Mouse (Mus musculus): Measurements from ENCODE around the gene Heatr6. TPM values are rescaled to one million over a fixed set of nuclear protein-coding genes. Genes with fewer than 3 reads are reported as not detected.

Gene Heatr6
- polyA plus RNA-seq, 1 experiment from 2014 or later, result 28.7 TPM

- WGBS, result 92% methylated on average over 4 of the region's 4 CpGs
- H3K9me3 ChIP-seq (ENCODE audit: control insufficient read depth, low read depth, low read length), result no peaks in the 10 kb centered on the region
- H3K27me3 ChIP-seq (ENCODE audit: control insufficient read depth, insufficient read depth, low read length), result no peaks in the 10 kb centered on the region
- no peak overlapping the region for H3K4me3 ChIP-seq (ENCODE audit: low read depth, low read length)
- peaks cover 70% of the 10 kb centered on the region for H3K36me3 ChIP-seq (ENCODE audit: control insufficient read depth, insufficient read depth, low read length)
- no peak overlapping the region for H3K27ac ChIP-seq (ENCODE audit: low read length)
- no peak for ATAC-seq (ENCODE audit: insufficient number of reproducible peaks, insufficient read depth, low FRiP score, low read depth)
- no peaks in the 10 kb centered on the region for H3K4me1 ChIP-seq (ENCODE audit: control insufficient read depth, insufficient read depth, low read length)
- H3K9ac ChIP-seq (replicated peaks; ENCODE audit: low read depth, low read length), result no peak overlapping the region
- H3K4me2 ChIP-seq (replicated peaks; ENCODE audit: low read depth, low read length), result no peak overlapping the region
These were observed 15.5 kb downstream of the Heatr6 start for GRCm38 (mm10) chr11:83768976-83769375.

DNA sequence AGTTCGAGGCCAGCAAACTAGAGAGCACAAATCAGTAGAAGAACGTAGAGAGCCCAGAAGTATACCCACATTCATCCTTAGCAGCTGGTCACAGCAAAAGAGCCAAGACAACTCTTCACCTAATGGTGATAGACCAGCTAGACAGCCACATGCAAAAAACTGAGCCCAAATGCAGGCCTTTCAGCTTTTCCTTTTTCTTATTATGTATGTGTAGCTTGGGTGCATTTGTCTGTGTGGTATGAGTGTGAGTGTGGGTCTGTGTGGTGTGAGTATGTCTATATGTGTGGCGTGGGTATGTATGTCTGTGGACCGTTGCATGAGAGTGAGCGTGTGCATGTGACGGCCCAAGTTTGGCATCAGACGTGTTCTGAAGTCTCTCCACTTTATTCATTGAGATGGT is 17.5 kb downstream of the Heatr6 start:
- H3K9me3 ChIP-seq (ENCODE audit: control insufficient read depth, low read depth, low read length), result no peaks in the 10 kb centered on the region
- no peaks in the 10 kb centered on the region for H3K27me3 ChIP-seq (ENCODE audit: control insufficient read depth, insufficient read depth, low read length)
- H3K4me2 ChIP-seq (replicated peaks; ENCODE audit: low read depth, low read length), result no peak overlapping the region
- no peak overlapping the region for H3K9ac ChIP-seq (replicated peaks; ENCODE audit: low read depth, low read length)
- H3K27ac ChIP-seq (ENCODE audit: low read length), result no peak overlapping the region
- no peaks in the 10 kb centered on the region for H3K4me1 ChIP-seq (ENCODE audit: control insufficient read depth, insufficient read depth, low read length)
- WGBS, result 92% methylated on average over 7 of the region's 7 CpGs
- H3K4me3 ChIP-seq (ENCODE audit: low read depth, low read length), result no peak overlapping the region
- no peak for ATAC-seq (ENCODE audit: insufficient number of reproducible peaks, insufficient read depth, low FRiP score, low read depth)
- peaks cover 72% of the 10 kb centered on the region for H3K36me3 ChIP-seq (ENCODE audit: control insufficient read depth, insufficient read depth, low read length)

DNA sequence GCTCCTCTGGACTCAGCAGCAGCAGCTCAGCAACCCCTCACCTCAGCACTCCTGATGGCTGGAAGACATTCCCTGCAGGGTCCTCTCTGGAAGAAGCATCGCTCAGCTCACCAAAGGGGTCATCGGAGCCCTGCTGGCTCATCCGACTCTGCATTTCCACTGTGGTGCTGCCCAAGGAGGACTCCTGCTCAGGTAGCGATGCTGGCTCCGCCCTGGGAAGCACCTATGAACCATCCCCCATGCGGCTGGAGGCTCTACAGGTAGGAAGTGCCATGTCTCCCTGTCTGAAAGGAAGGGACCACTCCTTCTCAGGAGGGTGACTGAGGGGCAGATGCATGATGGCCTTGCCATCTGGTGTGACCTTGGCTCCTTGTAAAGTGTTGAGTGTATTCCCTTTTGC is 18.8 kb downstream of the Heatr6 start:
- no peak overlapping the region for H3K9ac ChIP-seq (replicated peaks; ENCODE audit: low read depth, low read length)
- ATAC-seq (ENCODE audit: insufficient number of reproducible peaks, insufficient read depth, low FRiP score, low read depth), result no peak

DNA sequence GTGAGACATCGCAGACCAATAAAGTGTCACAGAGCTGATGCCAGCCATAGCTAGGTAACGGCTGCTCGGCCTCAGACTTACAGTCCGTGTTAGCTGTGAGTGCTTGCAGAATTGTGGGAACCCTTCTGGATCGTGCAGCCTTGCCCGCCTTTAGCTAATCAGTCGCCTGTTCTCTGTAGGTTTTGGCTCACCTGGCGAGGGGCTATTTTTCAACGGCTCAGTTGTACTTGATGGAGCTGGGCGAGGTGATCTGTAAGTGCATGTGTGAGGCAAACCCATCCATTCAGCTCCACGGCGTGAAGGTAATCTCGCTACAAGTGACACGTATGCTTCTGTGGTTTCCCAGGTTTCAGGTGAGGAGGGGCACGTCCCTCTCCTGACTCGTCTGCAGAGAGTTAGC is 20.2 kb downstream of the Heatr6 start:
- no peaks in the 10 kb centered on the region for H3K4me1 ChIP-seq (ENCODE audit: control insufficient read depth, insufficient read depth, low read length)
- 95% methylated on average over 16 of the region's 16 CpGs for WGBS

More for the DNA sequence above, 18.8 kb downstream of the Heatr6 start:
- WGBS, result 97% methylated on average over 6 of the region's 6 CpGs
- Histone ChIP-seq H3K4me2 (replicated peaks; ENCODE audit: low read depth, low read length) (no peak overlapping the region), H3K9me3 (ENCODE audit: control insufficient read depth, low read depth, low read length) (no peaks in the 10 kb centered on the region), H3K36me3 (ENCODE audit: control insufficient read depth, insufficient read depth, low read length) (peaks cover 75% of the 10 kb centered on the region), H3K27ac (ENCODE audit: low read length) (no peak overlapping the region), H3K27me3 (ENCODE audit: control insufficient read depth, insufficient read depth, low read length) (no peaks in the 10 kb centered on the region), H3K4me3 (ENCODE audit: low read depth, low read length) (no peak overlapping the region), H3K4me1 (ENCODE audit: control insufficient read depth, insufficient read depth, low read length) (no peaks in the 10 kb centered on the region)

DNA sequence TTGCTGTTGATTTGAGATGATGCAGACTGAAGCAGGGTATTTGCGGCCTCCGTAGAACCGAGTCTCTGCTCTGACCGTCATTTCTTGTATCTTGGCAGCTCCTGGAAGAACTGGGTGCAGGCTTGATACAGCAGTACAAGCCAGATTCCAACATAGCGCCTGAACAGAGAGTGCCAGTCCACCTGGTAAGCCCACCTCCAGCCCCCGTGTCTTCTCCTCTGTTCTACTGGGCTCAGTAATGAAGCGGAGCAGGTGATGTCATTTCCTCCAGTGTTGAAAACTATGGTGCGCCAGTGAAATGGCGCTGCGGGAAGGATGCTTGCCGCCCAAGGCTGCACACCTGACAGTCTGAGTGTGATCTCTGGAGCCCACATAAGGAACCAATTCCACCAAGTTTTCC is 20.8 kb downstream of the Heatr6 start:
- Histone ChIP-seq H3K4me1 (ENCODE audit: control insufficient read depth, insufficient read depth, low read length) (no peaks in the 10 kb centered on the region), H3K27me3 (ENCODE audit: control insufficient read depth, insufficient read depth, low read length) (no peaks in the 10 kb centered on the region), H3K27ac (ENCODE audit: low read length) (no peak overlapping the region), H3K9ac (replicated peaks; ENCODE audit: low read depth, low read length) (no peak overlapping the region), H3K36me3 (ENCODE audit: control insufficient read depth, insufficient read depth, low read length) (peaks cover 72% of the 10 kb centered on the region), H3K4me3 (ENCODE audit: low read depth, low read length) (no peak overlapping the region), H3K4me2 (replicated peaks; ENCODE audit: low read depth, low read length) (no peak overlapping the region), H3K9me3 (ENCODE audit: control insufficient read depth, low read depth, low read length) (no peaks in the 10 kb centered on the region)
- ATAC-seq (ENCODE audit: insufficient number of reproducible peaks, insufficient read depth, low FRiP score, low read depth), result no peak
- WGBS, result 93% methylated on average over 11 of the region's 11 CpGs

More for the DNA sequence above, 20.2 kb downstream of the Heatr6 start:
- Histone ChIP-seq H3K27me3 (ENCODE audit: control insufficient read depth, insufficient read depth, low read length) (no peaks in the 10 kb centered on the region), H3K9ac (replicated peaks; ENCODE audit: low read depth, low read length) (no peak overlapping the region), H3K27ac (ENCODE audit: low read length) (no peak overlapping the region), H3K9me3 (ENCODE audit: control insufficient read depth, low read depth, low read length) (no peaks in the 10 kb centered on the region), H3K4me2 (replicated peaks; ENCODE audit: low read depth, low read length) (no peak overlapping the region), H3K4me3 (ENCODE audit: low read depth, low read length) (no peak overlapping the region), H3K36me3 (ENCODE audit: control insufficient read depth, insufficient read depth, low read length) (peaks cover 68% of the 10 kb centered on the region)
- ATAC-seq (ENCODE audit: insufficient number of reproducible peaks, insufficient read depth, low FRiP score, low read depth), result no peak

DNA sequence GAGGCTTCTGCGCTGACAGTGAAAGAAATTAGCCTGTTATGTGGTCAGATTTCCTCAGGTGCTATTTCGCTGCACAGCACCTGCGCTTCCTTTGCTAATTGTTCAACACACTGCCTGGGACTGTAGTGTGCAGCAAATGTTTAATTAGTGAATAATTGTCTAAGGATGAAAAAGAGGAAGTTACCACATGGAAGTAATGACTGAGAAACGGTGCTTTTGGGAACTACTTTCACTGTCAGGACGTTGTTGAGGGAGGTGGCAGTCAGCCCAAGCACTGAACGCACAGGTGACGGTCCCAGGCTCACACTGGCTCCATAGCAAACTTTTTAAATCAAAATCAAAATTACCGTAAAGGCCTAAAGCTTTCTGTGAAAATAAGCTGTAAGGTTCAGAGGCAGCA is 23.3 kb downstream of the Heatr6 start:
- Histone ChIP-seq H3K36me3 (ENCODE audit: control insufficient read depth, insufficient read depth, low read length) (peaks cover 89% of the 10 kb centered on the region), H3K4me1 (ENCODE audit: control insufficient read depth, insufficient read depth, low read length) (no peaks in the 10 kb centered on the region), H3K27me3 (ENCODE audit: control insufficient read depth, insufficient read depth, low read length) (no peaks in the 10 kb centered on the region), H3K27ac (ENCODE audit: low read length) (no peak overlapping the region), H3K4me2 (replicated peaks; ENCODE audit: low read depth, low read length) (no peak overlapping the region), H3K4me3 (ENCODE audit: low read depth, low read length) (no peak overlapping the region), H3K9me3 (ENCODE audit: control insufficient read depth, low read depth, low read length) (no peaks in the 10 kb centered on the region), H3K9ac (replicated peaks; ENCODE audit: low read depth, low read length) (no peak overlapping the region)
- ATAC-seq (ENCODE audit: insufficient number of reproducible peaks, insufficient read depth, low FRiP score, low read depth), result no peak
- 93% methylated on average over 8 of the region's 8 CpGs for WGBS

DNA sequence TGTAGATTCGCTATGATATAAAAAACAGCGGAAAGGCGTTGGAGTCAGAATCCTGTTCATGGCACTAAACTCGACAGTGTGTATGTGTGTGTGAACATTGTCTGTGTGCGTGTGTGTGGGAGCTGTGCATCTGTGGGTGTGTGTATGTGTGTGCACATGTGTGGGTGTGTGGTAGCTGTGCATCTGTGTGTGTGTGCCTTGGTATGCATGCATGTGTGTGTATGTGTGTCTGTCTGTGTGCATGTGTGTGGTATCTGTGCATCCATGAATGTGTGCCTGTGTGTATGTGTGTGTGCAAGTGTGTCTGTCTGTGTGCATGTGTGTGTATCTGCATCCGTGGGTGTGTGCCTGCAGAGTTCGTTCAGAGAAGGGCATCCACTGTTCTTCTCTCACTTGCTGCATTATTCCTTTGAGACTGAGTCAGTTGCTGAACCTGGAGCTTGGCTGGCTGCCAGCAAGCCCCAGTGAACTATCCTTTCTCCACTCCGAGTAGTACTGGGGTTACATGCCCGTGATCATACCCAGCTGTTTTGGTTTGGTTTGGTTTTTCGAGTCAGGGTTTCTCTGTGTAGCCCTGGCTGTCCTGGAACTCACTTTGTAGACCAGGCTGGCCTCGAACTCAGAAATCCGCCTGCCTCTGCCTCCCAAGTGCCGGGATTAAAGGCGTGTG is 30.6 kb downstream of the Heatr6 start:
- 77% methylated on average over 14 of the region's 14 CpGs for WGBS
- H3K36me3 ChIP-seq (ENCODE audit: control insufficient read depth, insufficient read depth, low read length), result peaks cover 33% of the 10 kb centered on the region
- H3K4me3 ChIP-seq (ENCODE audit: low read depth, low read length), result no peak overlapping the region
- H3K9ac ChIP-seq (replicated peaks; ENCODE audit: low read depth, low read length), result no peak overlapping the region
- ATAC-seq (ENCODE audit: insufficient number of reproducible peaks, insufficient read depth, low FRiP score, low read depth), result no peak
- H3K4me2 ChIP-seq (replicated peaks; ENCODE audit: low read depth, low read length), result no peak overlapping the region
- no peaks in the 10 kb centered on the region for H3K27me3 ChIP-seq (ENCODE audit: control insufficient read depth, insufficient read depth, low read length)
- H3K4me1 ChIP-seq (ENCODE audit: control insufficient read depth, insufficient read depth, low read length), result 0 out of 2 replicates have a peak, but pooled peaks cover 3% of the 10 kb centered on the region
- H3K27ac ChIP-seq (ENCODE audit: low read length), result no peak overlapping the region
- H3K9me3 ChIP-seq (ENCODE audit: control insufficient read depth, low read depth, low read length), result no peaks in the 10 kb centered on the region

GRCm38 (mm10) chr11:83784661-83785060 is 31.2 kb downstream of the Heatr6 start:
- H3K4me3 ChIP-seq (ENCODE audit: low read depth, low read length), result no peak overlapping the region
- no peaks in the 10 kb centered on the region for H3K9me3 ChIP-seq (ENCODE audit: control insufficient read depth, low read depth, low read length)
- 0 out of 2 replicates have a peak, but pooled peaks cover 3% of the 10 kb centered on the region for H3K4me1 ChIP-seq (ENCODE audit: control insufficient read depth, insufficient read depth, low read length)
- no peak overlapping the region for H3K4me2 ChIP-seq (replicated peaks; ENCODE audit: low read depth, low read length)
- no peak overlapping the region for H3K9ac ChIP-seq (replicated peaks; ENCODE audit: low read depth, low read length)
- WGBS, result 95% methylated on average over 2 of the region's 2 CpGs
- H3K36me3 ChIP-seq (ENCODE audit: control insufficient read depth, insufficient read depth, low read length), result peaks cover 27% of the 10 kb centered on the region
- ATAC-seq (ENCODE audit: insufficient number of reproducible peaks, insufficient read depth, low FRiP score, low read depth), result no peak
- H3K27ac ChIP-seq (ENCODE audit: low read length), result no peak overlapping the region
- H3K27me3 ChIP-seq (ENCODE audit: control insufficient read depth, insufficient read depth, low read length), result no peaks in the 10 kb centered on the region

- Histone ChIP-seq H3K4me2 (replicated peaks; ENCODE audit: low read depth, low read length) (no peak overlapping the region), H3K4me1 (ENCODE audit: control insufficient read depth, insufficient read depth, low read length) (0 out of 2 replicates have a peak, but pooled peaks cover 3% of the 10 kb centered on the region), H3K4me3 (ENCODE audit: low read depth, low read length) (no peak overlapping the region), H3K27me3 (ENCODE audit: control insufficient read depth, insufficient read depth, low read length) (no peaks in the 10 kb centered on the region), H3K9ac (replicated peaks; ENCODE audit: low read depth, low read length) (no peak overlapping the region), H3K27ac (ENCODE audit: low read length) (no peak overlapping the region), H3K36me3 (ENCODE audit: control insufficient read depth, insufficient read depth, low read length) (peaks cover 20% of the 10 kb centered on the region), H3K9me3 (ENCODE audit: control insufficient read depth, low read depth, low read length) (no peaks in the 10 kb centered on the region)
- WGBS, result 5% methylated on average over 2 of the region's 2 CpGs
- ATAC-seq (ENCODE audit: insufficient number of reproducible peaks, insufficient read depth, low FRiP score, low read depth), result no peak
These were observed 31.9 kb downstream of the Heatr6 start for GRCm38 (mm10) chr11:83785366-83785765.
